Mouse (Mus musculus) kidney, embryonic 16.5 days (tissue): Measurements from ENCODE around the gene Plcb2. TPM values are rescaled to one million over a fixed set of nuclear protein-coding genes. Genes with fewer than 3 reads are reported as not detected.
A peak's percentile ranks its signal among the peaks of the same experiment; 100 is the strongest.

Experiments
- ATAC-seq: fragments of 200-750 bp; cut with Nextera tagmentation; 2 replicates; pipeline ENCODE4 v1.8.0; 2017; ENCODE audit warnings: moderate TSS enrichment; ENCODE audit not compliant: low FRiP score, low TSS enrichment
- H3K27ac ChIP-seq: fragments of 300-500 bp; sonication (generic); 2 replicates; pipeline ENCODE4 v1.5.1; 2014; ENCODE audit warnings: low read length
- H3K27me3 ChIP-seq: fragments of 300-500 bp; sonication (generic); 2 replicates; pipeline ENCODE4 v1.6.1; 2014; ENCODE audit warnings: low read length, control low read depth, mixed read lengths; ENCODE audit not compliant: insufficient read depth
- H3K36me3 ChIP-seq: fragments of 300-500 bp; sonication (generic); 2 replicates; pipeline ENCODE4 v1.6.1; 2014; ENCODE audit warnings: low read length, control low read depth, mixed read lengths; ENCODE audit not compliant: insufficient read depth
- H3K4me1 ChIP-seq: fragments of 300-500 bp; sonication (generic); 2 replicates; pipeline ENCODE4 v1.6.1; 2014; ENCODE audit warnings: low read length, control low read depth, mixed read lengths; ENCODE audit not compliant: insufficient read depth
- H3K4me2 ChIP-seq: fragments of 300-500 bp; sonication (generic); replicated peaks from 2 replicates; pipeline ENCODE4 v1.6.1; 2014; ENCODE audit warnings: low read depth, low read length
- H3K4me3 ChIP-seq: fragments of 300-500 bp; sonication (generic); 2 replicates; pipeline ENCODE4 v1.5.1; 2014; ENCODE audit warnings: mild to moderate bottlenecking, low read length
- H3K9ac ChIP-seq: fragments of 300-500 bp; sonication (generic); replicated peaks from 2 replicates; pipeline ENCODE4 v1.6.1; 2014; ENCODE audit warnings: low read length
- H3K9me3 ChIP-seq: fragments of 300-500 bp; sonication (generic); 2 replicates; pipeline ENCODE4 v1.6.1; 2016; ENCODE audit warnings: low read length, control low read depth
- WGBS: fragments of 180-500 bp; shearing (Covaris S2); extraction: QIAGEN DNeasy Blood & Tissue Kit; methylation state at CpG from one replicate; pipeline ENCODE4 v1.1.7; 2014; 5-methylcytosine and 5-hydroxymethylcytosine counted together
- polyA plus RNA-seq: library from polyadenylated mRNA; unstranded; fragments of >200 nt; fragmentation: Nextera tagmentation; extraction: Ambion mirVana; gene quantifications from 2 replicates; pipeline ENCODE4 v1.2.1, GENCODE M21; 2015

Gene Plcb2
- polyA plus RNA-seq, 1 experiment from 2014 or later: 1.4 TPM

DNA sequence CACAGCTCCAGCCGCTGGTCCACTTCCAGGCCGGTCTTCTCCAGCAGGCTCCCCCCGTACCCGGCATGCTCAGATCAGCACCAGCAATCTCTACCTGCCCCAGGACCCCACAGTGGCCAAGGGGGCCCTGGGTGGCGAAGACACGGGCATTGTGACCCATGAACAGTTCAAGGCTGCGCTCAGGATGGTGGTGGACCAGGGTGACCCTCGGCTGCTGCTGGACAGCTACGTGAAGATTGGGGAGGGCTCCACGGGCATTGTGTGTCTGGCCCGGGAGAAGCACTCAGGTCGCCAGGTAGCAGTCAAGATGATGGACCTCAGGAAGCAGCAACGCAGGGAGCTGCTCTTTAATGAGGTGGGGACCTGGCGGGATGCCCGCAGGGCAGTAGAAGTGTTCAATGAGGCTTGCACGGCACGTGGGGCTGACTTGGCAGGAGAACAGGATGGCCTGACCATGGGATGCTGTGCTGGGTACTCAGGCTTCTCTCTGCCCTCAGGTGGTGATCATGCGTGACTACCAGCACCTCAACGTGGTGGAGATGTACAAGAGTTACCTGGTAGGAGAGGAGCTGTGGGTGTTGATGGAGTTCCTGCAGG, 34.8 kb downstream of the Plcb2 start:
- Histone ChIP-seq H3K9ac (no peak overlapping the region), H3K4me2 (no peak overlapping the region), H3K4me3 (no peak overlapping the region), H3K9me3 (no peaks in the 10 kb centered on the region), H3K4me1 (peaks cover 5% of the 10 kb centered on the region; the same call in 1 of the 2 replicates), H3K36me3 (no peaks in the 10 kb centered on the region), H3K27ac (no peak overlapping the region), H3K27me3 (peaks cover 30% of the 10 kb centered on the region)
- WGBS: 71% methylated on average over 19 of the region's 19 CpGs
- no peak for ATAC-seq

GRCm38 (mm10) chr2:118689875-118690274, 38.4 kb downstream of the Plcb2 start:
- no peak for ATAC-seq

GRCm38 (mm10) chr2:118687791-118688190, 40.4 kb downstream of the Plcb2 start:
- no peaks in the 10 kb centered on the region for H3K4me1 ChIP-seq
- peaks cover 2% of the 10 kb centered on the region; the same call in 1 of the 2 replicates for H3K27me3 ChIP-seq
- H3K4me3 ChIP-seq: no peak overlapping the region
- no peak overlapping the region for H3K27ac ChIP-seq
- no peaks in the 10 kb centered on the region for H3K36me3 ChIP-seq
- WGBS: 92% methylated on average over 3 of the region's 3 CpGs
- no peak for ATAC-seq
- H3K9me3 ChIP-seq: no peaks in the 10 kb centered on the region
- no peak overlapping the region for H3K9ac ChIP-seq
- no peak overlapping the region for H3K4me2 ChIP-seq

More at GRCm38 (mm10) chr2:118689875-118690274, 38.4 kb downstream of the Plcb2 start:
- WGBS: 80% methylated on average over 10 of the region's 10 CpGs
- Histone ChIP-seq H3K4me3 (no peak overlapping the region), H3K36me3 (no peaks in the 10 kb centered on the region), H3K4me1 (no peaks in the 10 kb centered on the region), H3K27me3 (peaks cover 8% of the 10 kb centered on the region; the same call in 1 of the 2 replicates), H3K27ac (no peak overlapping the region), H3K9me3 (no peaks in the 10 kb centered on the region), H3K9ac (no peak overlapping the region), H3K4me2 (no peak overlapping the region)

- Histone ChIP-seq H3K4me2 (no peak overlapping the region), H3K9me3 (no peaks in the 10 kb centered on the region), H3K9ac (no peak overlapping the region), H3K4me3 (no peak overlapping the region), H3K27me3 (peaks cover 2% of the 10 kb centered on the region; the same call in 1 of the 2 replicates), H3K4me1 (no peaks in the 10 kb centered on the region), H3K36me3 (no peaks in the 10 kb centered on the region), H3K27ac (no peak overlapping the region)
- no peak for ATAC-seq
- WGBS: 64% methylated on average over 8 of the region's 8 CpGs
Measured at GRCm38 (mm10) chr2:118686693-118687092, 41.5 kb downstream of the Plcb2 start.

DNA sequence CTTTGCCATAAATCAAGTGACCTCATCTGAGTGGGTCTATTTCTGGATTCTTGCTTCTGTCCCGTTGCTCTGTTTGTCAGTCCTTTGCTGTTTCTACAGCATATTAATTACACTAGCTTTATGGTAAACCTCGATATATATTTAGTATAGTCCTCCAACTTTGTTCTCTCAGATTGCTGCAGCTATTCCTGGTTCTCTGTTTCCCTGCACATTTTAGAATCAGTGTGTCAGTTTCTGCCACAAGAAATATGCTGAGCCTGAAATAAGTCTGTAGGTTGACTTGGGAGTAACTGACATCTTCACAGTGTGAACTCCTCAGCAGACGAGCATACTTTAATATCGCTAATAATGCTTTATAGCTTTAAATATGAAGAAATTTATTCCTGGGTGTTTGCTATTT, 43.1 kb downstream of the Plcb2 start:
- Histone ChIP-seq H3K27ac (no peak overlapping the region), H3K4me1 (no peaks in the 10 kb centered on the region), H3K4me2 (no peak overlapping the region), H3K9ac (no peak overlapping the region), H3K27me3 (peaks cover 7% of the 10 kb centered on the region; the same call in 1 of the 2 replicates), H3K9me3 (no peaks in the 10 kb centered on the region), H3K36me3 (no peaks in the 10 kb centered on the region), H3K4me3 (no peak overlapping the region)
- ATAC-seq: no peak
- WGBS: 65% methylated on average over 4 of the region's 4 CpGs

DNA sequence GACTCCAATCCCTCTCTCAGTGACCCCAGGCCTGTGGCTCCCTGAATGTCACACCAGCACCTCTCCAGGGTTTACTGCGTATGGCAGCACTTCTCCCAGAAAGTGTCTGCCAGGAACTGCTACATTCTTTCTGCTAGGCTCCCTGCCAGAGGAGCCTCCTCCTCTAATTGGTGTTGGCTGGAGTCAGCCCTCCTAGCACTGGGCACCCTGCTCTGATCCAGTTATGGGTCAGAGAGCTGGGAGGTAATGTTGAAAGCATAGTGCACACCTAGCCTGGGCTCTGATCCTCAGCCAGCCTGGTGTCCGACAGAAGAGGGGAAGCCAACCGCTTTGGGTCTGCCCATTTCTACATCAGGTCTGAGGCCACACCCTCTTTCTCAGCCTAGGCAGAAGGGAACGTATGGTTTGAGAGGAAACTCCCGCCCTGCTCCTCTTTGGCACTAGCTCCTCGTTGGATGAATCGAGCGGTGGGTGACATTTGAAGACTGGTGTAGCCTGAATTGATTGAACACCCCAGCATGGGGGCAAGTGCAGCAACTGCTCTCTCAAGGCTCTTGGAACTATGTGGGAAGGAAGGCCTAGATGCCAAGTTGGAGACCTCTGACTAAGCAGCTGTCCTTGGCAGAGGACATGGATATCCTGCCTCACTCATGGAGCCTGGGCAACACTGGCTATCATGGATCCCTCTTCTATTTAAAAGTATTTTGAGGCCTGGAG, 45.5 kb downstream of the Plcb2 start:
- no peak for ATAC-seq
- no peaks in the 10 kb centered on the region for H3K9me3 ChIP-seq
- WGBS: 45% methylated on average over 8 of the region's 8 CpGs
- H3K4me3 ChIP-seq: no peak overlapping the region
- no peak overlapping the region for H3K4me2 ChIP-seq
- no peaks in the 10 kb centered on the region for H3K4me1 ChIP-seq
- H3K36me3 ChIP-seq: no peaks in the 10 kb centered on the region
- H3K27me3 ChIP-seq: peaks cover 21% of the 10 kb centered on the region
- no peak overlapping the region for H3K27ac ChIP-seq
- no peak overlapping the region for H3K9ac ChIP-seq

DNA sequence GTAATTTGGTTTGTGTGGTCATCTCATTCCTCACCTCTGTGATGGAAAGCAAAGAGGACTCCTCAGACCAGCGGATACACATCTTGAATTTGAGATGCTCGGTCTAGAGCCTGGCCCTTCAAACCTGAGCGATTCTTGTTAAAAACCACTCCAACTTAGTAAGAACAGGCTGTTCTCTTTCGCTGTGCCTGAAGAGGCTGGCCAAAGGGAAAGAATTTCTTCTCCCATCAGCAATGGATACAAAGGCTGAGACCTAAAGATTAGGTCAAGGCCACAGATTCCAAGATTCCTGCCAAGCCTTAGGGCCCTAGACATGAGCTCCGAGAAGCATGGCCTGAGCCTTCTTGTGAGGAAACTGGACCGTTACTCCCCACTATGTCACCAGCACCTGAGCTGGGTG, 47.3 kb downstream of the Plcb2 start:
- 87% methylated on average over 6 of the region's 6 CpGs for WGBS
- Histone ChIP-seq H3K36me3 (no peaks in the 10 kb centered on the region), H3K9me3 (no peaks in the 10 kb centered on the region), H3K27me3 (peaks cover 39% of the 10 kb centered on the region), H3K4me2 (no peak overlapping the region), H3K4me1 (peaks cover 6% of the 10 kb centered on the region), H3K27ac (no peak overlapping the region), H3K9ac (no peak overlapping the region), H3K4me3 (no peak overlapping the region)
- ATAC-seq: no peak

DNA sequence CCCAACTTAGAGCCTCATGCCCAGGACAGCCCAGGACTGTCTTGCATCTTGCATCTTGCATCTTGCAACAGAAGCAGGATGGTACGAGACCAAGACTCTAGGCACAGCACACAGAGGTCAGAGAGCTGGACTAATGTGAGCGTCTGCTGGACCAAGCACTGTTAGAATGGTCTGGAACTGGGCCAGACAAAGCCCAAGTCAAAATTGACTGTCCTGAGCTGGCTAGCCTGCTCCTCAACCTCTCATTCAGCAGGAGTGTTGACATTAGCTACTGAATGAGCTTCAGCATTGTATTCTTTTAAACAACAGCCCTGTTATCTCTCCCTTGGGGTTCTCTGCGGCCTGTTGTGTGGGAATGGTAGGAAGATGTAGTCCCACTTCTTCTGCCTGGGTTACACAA, 48.7 kb downstream of the Plcb2 start:
- Histone ChIP-seq H3K27me3 (peaks cover 51% of the 10 kb centered on the region), H3K4me2 (no peak overlapping the region), H3K9me3 (no peaks in the 10 kb centered on the region), H3K4me1 (peaks cover 6% of the 10 kb centered on the region), H3K27ac (no peak overlapping the region), H3K4me3 (no peak overlapping the region), H3K36me3 (no peaks in the 10 kb centered on the region), H3K9ac (no peak overlapping the region)
- ATAC-seq: no peak
- 73% methylated on average over 3 of the region's 3 CpGs for WGBS

DNA sequence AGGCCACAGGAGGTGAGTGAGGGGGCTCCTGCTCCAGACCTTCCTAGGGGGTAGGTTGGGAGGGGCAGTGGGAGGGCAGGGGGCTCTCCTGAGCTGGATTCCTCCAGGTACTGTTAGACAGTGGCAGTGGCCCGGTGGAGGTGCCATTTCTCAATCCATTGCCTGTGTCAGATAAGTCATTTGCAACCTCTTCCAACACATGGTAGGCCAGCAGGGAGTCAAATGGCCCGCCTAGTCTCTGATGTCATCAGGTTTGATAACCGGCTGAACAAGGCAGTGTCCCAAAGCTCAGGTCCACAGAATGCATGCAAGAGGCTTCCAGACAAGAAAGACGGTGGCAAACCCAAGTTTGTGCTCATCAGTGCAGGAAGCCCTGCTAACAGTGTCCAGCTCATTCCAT, 50.4 kb downstream of the Plcb2 start:
- Histone ChIP-seq H3K4me1 (peaks cover 6% of the 10 kb centered on the region), H3K36me3 (no peaks in the 10 kb centered on the region), H3K4me3 (peak overlapping the region; percentile 61), H3K27ac (no peak overlapping the region), H3K27me3 (peaks cover 68% of the 10 kb centered on the region), H3K9me3 (no peaks in the 10 kb centered on the region), H3K9ac (no peak overlapping the region; the same call in 1 of the 2 replicates), H3K4me2 (peak overlapping the region; percentile 94)
- 0 out of 2 replicates have a peak, but pooled peaks have one; percentile 10 for ATAC-seq
- WGBS: 17% methylated on average over 4 of the region's 4 CpGs
